Mouse (Mus musculus) ES-Bruce4 (cell line): ENCODE measurements around the gene Pin1. TPM values are rescaled to one million over a fixed set of nuclear protein-coding genes. Genes with fewer than 3 reads are reported as not detected.

Experiments used
- H3K27ac ChIP-seq: 2 replicates; pipeline ENCODE4 v1.5.1; 2012; ENCODE audit warnings: low read length, inconsistent platforms; ENCODE audit not compliant: insufficient read depth
- H3K27me3 ChIP-seq: 2 replicates; pipeline ENCODE4 v1.6.1; 2012; ENCODE audit warnings: mild to moderate bottlenecking, low read length, inconsistent platforms; ENCODE audit not compliant: control insufficient read depth, poor library complexity, insufficient read depth, severe bottlenecking
- H3K36me3 ChIP-seq: 2 replicates; pipeline ENCODE4 v1.6.1; 2012; ENCODE audit warnings: inconsistent platforms, mild to moderate bottlenecking, low read length, moderate library complexity; ENCODE audit not compliant: control insufficient read depth, poor library complexity, insufficient read depth, severe bottlenecking
- H3K4me1 ChIP-seq: one replicate; pipeline ENCODE4 v1.8.1; 2011; ENCODE audit warnings: low read length; ENCODE audit not compliant: control insufficient read depth, insufficient read depth
- H3K4me3 ChIP-seq: 2 replicates; pipeline ENCODE4 v1.5.1; 2011; ENCODE audit warnings: low read depth, mild to moderate bottlenecking, low read length
- H3K9ac ChIP-seq: 2 replicates; pipeline ENCODE4 v1.6.1; 2012; ENCODE audit warnings: low read depth, mild to moderate bottlenecking, inconsistent platforms; ENCODE audit not compliant: poor library complexity, severe bottlenecking
- H3K9me3 ChIP-seq: replicated peaks from 2 replicates; pipeline ENCODE4 v1.6.1; 2012; ENCODE audit warnings: mild to moderate bottlenecking, low read length, inconsistent platforms; ENCODE audit not compliant: control insufficient read depth, poor library complexity, insufficient read depth, severe bottlenecking
- CTCF ChIP-seq: IDR thresholded peaks from one replicate; pipeline ENCODE4 v1.8.1; 2011; ENCODE audit warnings: low read depth, low read length
- EP300 ChIP-seq: IDR thresholded peaks from 2 replicates; pipeline ENCODE4 v1.6.1; 2011; ENCODE audit warnings: low read depth, low read length; ENCODE audit not compliant: insufficient read depth
- POLR2A ChIP-seq: IDR thresholded peaks from one replicate; pipeline ENCODE4 v1.8.1; 2011; ENCODE audit warnings: low read length; ENCODE audit not compliant: insufficient read depth
- polyA plus RNA-seq: library from polyadenylated mRNA; stranded (reverse); fragments of >200 nt; gene quantifications from 2 replicates; pipeline ENCODE4 v1.2.4, GENCODE M21; 2011; ENCODE audit warnings: low read depth; ENCODE audit not compliant: missing spikeins, insufficient read depth, insufficient read length

Pin1 gene
- polyA plus RNA-seq, 1 experiment = 17.6 TPM

DNA sequence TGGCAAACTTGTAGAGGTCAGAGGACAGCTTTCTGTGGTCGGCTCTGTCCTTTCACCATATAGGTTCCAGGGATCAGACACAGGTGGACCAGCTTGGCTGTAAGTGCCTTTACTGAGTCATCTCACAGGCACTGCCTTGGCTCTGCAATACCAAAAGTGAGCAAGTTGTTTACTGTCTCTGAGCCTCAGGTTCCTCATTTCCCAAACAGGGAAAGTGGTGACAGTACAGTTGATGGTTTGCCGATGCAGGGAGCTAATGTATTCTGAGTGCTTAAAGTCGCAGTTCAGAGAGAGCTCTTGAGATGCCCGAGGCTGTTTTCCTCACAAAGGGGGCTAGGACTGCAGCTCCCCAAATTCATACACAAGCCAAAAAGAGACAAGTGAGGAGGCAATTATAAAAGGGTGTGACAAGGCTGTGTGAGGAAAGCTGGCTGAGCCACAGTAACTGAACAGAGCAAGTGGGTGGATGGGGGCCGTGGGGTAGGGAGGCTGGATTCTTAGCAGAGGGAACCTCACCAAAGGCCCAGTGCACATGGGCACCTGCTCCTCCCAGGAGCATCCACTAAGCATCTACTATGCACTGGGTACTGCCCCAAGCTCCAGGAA, 44.3 kb downstream of the Pin1 start:
- no peaks in the 10 kb centered on the region for H3K4me1 ChIP-seq
- H3K27me3 ChIP-seq = no peaks in the 10 kb centered on the region
- no peak overlapping the region for H3K27ac ChIP-seq

DNA sequence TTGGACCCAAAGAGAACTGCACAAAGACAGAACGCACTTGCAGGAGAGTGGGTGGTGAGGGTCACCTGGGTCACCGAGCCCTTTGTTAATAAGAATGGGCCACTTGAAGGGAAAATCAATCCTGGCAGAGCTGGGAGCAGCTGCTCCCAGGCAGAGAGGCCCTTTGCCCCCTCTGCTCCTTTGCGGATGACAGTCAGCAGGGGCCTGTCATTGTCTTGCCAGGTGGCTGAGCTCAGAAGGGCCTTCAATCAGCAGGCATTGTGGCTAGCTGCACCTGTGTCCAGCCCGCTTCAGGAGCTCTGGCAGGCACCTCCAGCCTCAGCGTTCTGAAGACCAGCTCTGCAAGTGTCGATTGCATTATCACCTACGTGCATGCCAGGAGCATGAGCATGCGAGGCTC, 45.6 kb downstream of the Pin1 start:
- H3K9ac ChIP-seq = no peak overlapping the region
- no peaks in the 10 kb centered on the region for H3K36me3 ChIP-seq
- H3K27me3 ChIP-seq = no peaks in the 10 kb centered on the region
- no peak overlapping the region for H3K4me3 ChIP-seq
- H3K4me1 ChIP-seq = no peaks in the 10 kb centered on the region
- no peak overlapping the region for H3K27ac ChIP-seq
- no peak for TF ChIP-seq POLR2A
- TF ChIP-seq CTCF = no peak
- TF ChIP-seq EP300 = no peak
- no peaks in the 10 kb centered on the region for H3K9me3 ChIP-seq

More for the DNA sequence above, 44.3 kb downstream of the Pin1 start:
- Histone ChIP-seq H3K9me3 (no peaks in the 10 kb centered on the region), H3K4me3 (no peak overlapping the region), H3K9ac (no peak overlapping the region), H3K36me3 (no peaks in the 10 kb centered on the region)
- TF ChIP-seq EP300 = no peak
- TF ChIP-seq POLR2A = no peak
- no peak for TF ChIP-seq CTCF

DNA sequence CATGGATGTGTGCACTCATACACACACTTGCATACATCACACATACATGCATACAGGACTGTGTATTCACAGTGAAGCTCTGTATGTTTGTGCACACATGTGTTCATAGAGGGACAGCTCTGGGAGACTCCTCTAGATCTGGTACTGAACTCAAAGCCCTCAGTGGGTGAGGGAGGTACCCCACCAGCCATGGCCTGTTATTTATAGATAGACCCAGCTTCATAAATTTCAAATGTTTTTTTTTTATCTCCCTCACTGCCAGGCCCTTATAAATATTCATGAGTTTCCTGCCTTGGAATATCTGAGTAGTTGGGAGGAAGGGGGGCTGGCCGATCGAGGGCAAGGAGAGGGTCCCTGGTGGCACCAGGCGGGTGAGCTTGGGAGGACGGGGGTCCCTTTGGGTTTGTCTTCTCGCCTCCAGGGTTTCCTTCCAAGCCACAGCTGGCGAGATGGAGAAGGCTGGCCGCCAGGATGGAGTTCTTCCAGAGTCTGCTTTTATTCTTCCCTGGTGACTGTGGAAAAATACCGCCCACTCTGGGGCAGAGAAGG, 52.0 kb downstream of the Pin1 start:
- H3K9me3 ChIP-seq = peaks cover 4% of the 10 kb centered on the region; the same call in 1 of the 2 replicates
- TF ChIP-seq CTCF (no peak), EP300 (no peak), POLR2A (no peak)
- no peak overlapping the region for H3K9ac ChIP-seq
- no peak overlapping the region for H3K4me3 ChIP-seq
- H3K36me3 ChIP-seq = no peaks in the 10 kb centered on the region
- no peaks in the 10 kb centered on the region for H3K4me1 ChIP-seq
- H3K27ac ChIP-seq = no peak overlapping the region
- no peaks in the 10 kb centered on the region for H3K27me3 ChIP-seq

DNA sequence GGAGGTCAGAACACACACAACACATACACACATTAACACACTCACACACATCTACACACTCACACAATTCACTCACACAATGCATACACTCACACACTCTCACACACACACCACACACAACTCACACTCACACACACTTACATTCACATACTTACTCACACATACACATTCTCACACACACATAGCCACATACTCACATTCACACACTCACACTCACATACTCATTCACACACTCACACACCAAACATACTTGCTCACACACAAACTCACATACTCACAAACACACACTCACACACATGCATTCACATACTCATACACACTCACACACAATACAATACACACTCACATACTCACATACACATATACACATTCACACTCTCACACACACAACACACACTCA, 53.5 kb downstream of the Pin1 start:
- no peak overlapping the region for H3K4me3 ChIP-seq
- no peak for TF ChIP-seq CTCF
- TF ChIP-seq POLR2A = no peak
- no peak for TF ChIP-seq EP300
- peaks cover 4% of the 10 kb centered on the region; the same call in 1 of the 2 replicates for H3K9me3 ChIP-seq
- H3K27me3 ChIP-seq = no peaks in the 10 kb centered on the region
- H3K9ac ChIP-seq = no peak overlapping the region
- no peaks in the 10 kb centered on the region for H3K36me3 ChIP-seq
- no peaks in the 10 kb centered on the region for H3K4me1 ChIP-seq
- no peak overlapping the region for H3K27ac ChIP-seq

DNA sequence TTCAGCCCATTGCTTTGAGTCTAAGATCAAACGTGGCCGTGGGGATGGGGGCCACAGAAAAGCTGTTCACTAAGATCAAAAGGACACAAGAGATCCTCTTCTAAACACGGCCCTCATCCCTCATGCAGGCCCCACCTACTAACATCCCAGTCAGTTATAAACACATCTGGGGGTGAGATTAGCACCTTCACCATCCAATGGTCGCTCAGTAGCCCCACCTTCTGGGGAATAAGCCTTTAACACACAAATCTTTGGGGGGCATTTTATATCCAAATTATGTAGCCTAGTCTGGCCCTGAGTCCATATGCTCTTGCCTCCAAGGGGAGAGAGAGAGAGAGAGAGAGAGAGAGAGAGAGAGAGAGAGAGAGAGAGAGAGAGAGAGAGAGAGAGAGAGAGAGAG, 54.1 kb downstream of the Pin1 start:
- Histone ChIP-seq H3K9ac (no peak overlapping the region), H3K27ac (no peak overlapping the region), H3K27me3 (no peaks in the 10 kb centered on the region), H3K4me3 (no peak overlapping the region), H3K9me3 (peaks cover 4% of the 10 kb centered on the region; the same call in 1 of the 2 replicates), H3K36me3 (no peaks in the 10 kb centered on the region), H3K4me1 (no peaks in the 10 kb centered on the region)
- TF ChIP-seq POLR2A = no peak
- no peak for TF ChIP-seq EP300
- no peak for TF ChIP-seq CTCF

DNA sequence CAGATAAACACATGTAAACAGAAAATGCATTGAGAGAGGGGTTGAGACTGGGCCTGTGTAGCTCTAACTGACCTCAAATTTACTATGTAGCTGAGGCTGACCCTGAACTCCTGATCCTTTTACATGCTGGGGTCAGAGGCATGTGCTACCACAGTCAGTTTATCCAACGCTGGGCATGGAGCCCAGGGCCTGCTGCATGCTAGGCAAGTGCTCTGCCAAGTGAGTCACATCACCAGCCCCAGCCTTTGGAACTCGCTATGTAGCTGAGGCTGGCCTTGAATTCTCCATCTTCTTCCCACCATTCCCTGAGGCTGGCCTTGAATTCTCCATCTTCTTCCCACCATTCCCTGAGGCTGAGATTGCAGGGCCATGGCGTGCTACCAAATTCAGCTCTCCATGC, 58.6 kb downstream of the Pin1 start:
- Histone ChIP-seq H3K9me3 (peaks cover 4% of the 10 kb centered on the region; the same call in 1 of the 2 replicates), H3K27me3 (no peaks in the 10 kb centered on the region), H3K9ac (no peak overlapping the region), H3K27ac (no peak overlapping the region), H3K4me3 (no peak overlapping the region), H3K4me1 (no peaks in the 10 kb centered on the region), H3K36me3 (no peaks in the 10 kb centered on the region)
- TF ChIP-seq EP300 (no peak), POLR2A (no peak), CTCF (no peak)
